Mouse (Mus musculus): ENCODE data around the gene Med11. TPM values are rescaled to one million over a fixed set of nuclear protein-coding genes. Genes with fewer than 3 reads are reported as not detected.

Med11 gene
- polyA plus RNA-seq, 1 experiment, result 1.1 TPM

GRCm38 (mm10) chr11:70441882-70442281, 9.8 kb upstream of the Med11 start:
- H3K4me3 ChIP-seq (replicated peaks), result no peak overlapping the region
- H3K4me1 ChIP-seq (ENCODE audit: control insufficient read depth), result peaks cover 1% of the 10 kb centered on the region
- TF ChIP-seq GATA1 (IDR thresholded peaks at IDR 0.05; ENCODE audit: low read length) (no peak), TAL1 (IDR thresholded peaks at IDR 0.05; ENCODE audit: low read length) (no peak)
- no peaks in the 10 kb centered on the region for H3K27me3 ChIP-seq (ENCODE audit: control insufficient read depth)
- H3K36me3 ChIP-seq (ENCODE audit: control insufficient read depth), result peaks cover 38% of the 10 kb centered on the region
- H3K9me3 ChIP-seq (ENCODE audit: control insufficient read depth, low read length), result no peaks in the 10 kb centered on the region

GRCm38 (mm10) chr11:70443964-70444363, 7.8 kb upstream of the Med11 start:
- Histone ChIP-seq H3K27me3 (ENCODE audit: control insufficient read depth) (no peaks in the 10 kb centered on the region), H3K9me3 (ENCODE audit: control insufficient read depth, low read length) (no peaks in the 10 kb centered on the region), H3K4me1 (ENCODE audit: control insufficient read depth) (no peaks in the 10 kb centered on the region), H3K4me3 (replicated peaks) (no peak overlapping the region), H3K36me3 (ENCODE audit: control insufficient read depth) (peaks cover 23% of the 10 kb centered on the region)
- TF ChIP-seq GATA1 (IDR thresholded peaks at IDR 0.05; ENCODE audit: low read length), result no peak
- no peak for TF ChIP-seq TAL1 (IDR thresholded peaks at IDR 0.05; ENCODE audit: low read length)

GRCm38 (mm10) chr11:70444667-70445066, 7.1 kb upstream of the Med11 start:
- TF ChIP-seq GATA1 (IDR thresholded peaks at IDR 0.05; ENCODE audit: low read length), result no peak
- no peak for TF ChIP-seq TAL1 (IDR thresholded peaks at IDR 0.05; ENCODE audit: low read length)
- peaks cover 16% of the 10 kb centered on the region for H3K36me3 ChIP-seq (ENCODE audit: control insufficient read depth)
- H3K9me3 ChIP-seq (ENCODE audit: control insufficient read depth, low read length), result no peaks in the 10 kb centered on the region
- no peaks in the 10 kb centered on the region for H3K27me3 ChIP-seq (ENCODE audit: control insufficient read depth)
- H3K4me3 ChIP-seq (replicated peaks), result no peak overlapping the region
- no peaks in the 10 kb centered on the region for H3K4me1 ChIP-seq (ENCODE audit: control insufficient read depth)

DNA sequence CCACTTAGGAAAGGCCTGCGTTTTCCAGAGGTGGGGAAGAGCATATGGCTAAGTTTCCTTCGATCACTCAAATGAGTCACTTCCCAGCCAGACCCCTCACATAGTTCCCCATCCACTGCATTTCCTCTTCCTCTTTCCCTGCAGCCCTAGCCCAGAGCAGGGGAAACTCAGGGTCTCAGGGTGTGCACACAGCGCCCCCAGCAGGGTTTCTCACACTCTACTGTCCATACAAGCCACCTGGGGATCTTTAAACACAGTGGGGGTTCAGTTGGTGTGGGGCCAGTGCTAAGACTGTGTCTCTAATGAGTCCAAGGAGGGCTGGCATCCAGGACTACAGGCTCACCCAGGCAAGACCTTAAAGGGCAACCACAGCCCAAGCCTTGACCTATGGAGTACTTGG, 5.0 kb upstream of the Med11 start:
- Histone ChIP-seq H3K4me1 (ENCODE audit: control insufficient read depth) (peaks cover 12% of the 10 kb centered on the region), H3K36me3 (ENCODE audit: control insufficient read depth) (peaks cover 2% of the 10 kb centered on the region; the same call in 1 of the 2 replicates), H3K9me3 (ENCODE audit: control insufficient read depth, low read length) (no peaks in the 10 kb centered on the region), H3K4me3 (replicated peaks) (no peak overlapping the region), H3K27me3 (ENCODE audit: control insufficient read depth) (no peaks in the 10 kb centered on the region)
- TF ChIP-seq GATA1 (IDR thresholded peaks at IDR 0.05; ENCODE audit: low read length) (no peak), TAL1 (IDR thresholded peaks at IDR 0.05; ENCODE audit: low read length) (no peak)

DNA sequence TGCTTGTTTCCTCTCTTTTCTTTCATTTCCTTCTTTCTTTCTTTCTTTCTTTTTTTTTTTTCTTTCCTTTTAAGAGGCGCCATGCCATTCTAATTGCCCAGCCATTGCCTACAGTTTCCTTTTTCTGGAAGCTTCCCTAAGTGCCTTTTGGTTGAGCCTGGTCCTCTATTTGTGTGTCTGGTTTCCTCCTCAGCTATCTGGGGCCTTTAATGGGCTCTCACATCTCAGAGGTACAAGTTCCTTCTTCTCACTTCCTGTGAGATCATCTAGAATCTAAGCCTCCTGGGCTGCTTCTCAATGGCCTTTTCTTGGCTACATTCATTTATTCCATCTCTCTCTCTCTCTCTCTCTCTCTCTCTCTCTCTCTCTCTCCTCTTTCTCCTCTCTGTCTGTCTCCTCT, 4.3 kb upstream of the Med11 start:
- no peaks in the 10 kb centered on the region for H3K36me3 ChIP-seq (ENCODE audit: control insufficient read depth)
- no peak overlapping the region for H3K4me3 ChIP-seq (replicated peaks)
- H3K9me3 ChIP-seq (ENCODE audit: control insufficient read depth, low read length), result no peaks in the 10 kb centered on the region
- H3K27me3 ChIP-seq (ENCODE audit: control insufficient read depth), result no peaks in the 10 kb centered on the region
- peaks cover 18% of the 10 kb centered on the region for H3K4me1 ChIP-seq (ENCODE audit: control insufficient read depth)
- TF ChIP-seq TAL1 (IDR thresholded peaks at IDR 0.05; ENCODE audit: low read length) (no peak), GATA1 (IDR thresholded peaks at IDR 0.05; ENCODE audit: low read length) (no peak)

- peaks cover 10% of the 10 kb centered on the region for H3K36me3 ChIP-seq (ENCODE audit: control insufficient read depth)
- H3K4me3 ChIP-seq (replicated peaks), result no peak overlapping the region
- H3K9me3 ChIP-seq (ENCODE audit: control insufficient read depth, low read length), result no peaks in the 10 kb centered on the region
- no peaks in the 10 kb centered on the region for H3K27me3 ChIP-seq (ENCODE audit: control insufficient read depth)
- TF ChIP-seq TAL1 (IDR thresholded peaks at IDR 0.05; ENCODE audit: low read length), result no peak
- no peak for TF ChIP-seq GATA1 (IDR thresholded peaks at IDR 0.05; ENCODE audit: low read length)
- H3K4me1 ChIP-seq (ENCODE audit: control insufficient read depth), result peaks cover 29% of the 10 kb centered on the region
Observed at GRCm38 (mm10) chr11:70450926-70451325, 793 bp upstream of the Med11 start.

DNA sequence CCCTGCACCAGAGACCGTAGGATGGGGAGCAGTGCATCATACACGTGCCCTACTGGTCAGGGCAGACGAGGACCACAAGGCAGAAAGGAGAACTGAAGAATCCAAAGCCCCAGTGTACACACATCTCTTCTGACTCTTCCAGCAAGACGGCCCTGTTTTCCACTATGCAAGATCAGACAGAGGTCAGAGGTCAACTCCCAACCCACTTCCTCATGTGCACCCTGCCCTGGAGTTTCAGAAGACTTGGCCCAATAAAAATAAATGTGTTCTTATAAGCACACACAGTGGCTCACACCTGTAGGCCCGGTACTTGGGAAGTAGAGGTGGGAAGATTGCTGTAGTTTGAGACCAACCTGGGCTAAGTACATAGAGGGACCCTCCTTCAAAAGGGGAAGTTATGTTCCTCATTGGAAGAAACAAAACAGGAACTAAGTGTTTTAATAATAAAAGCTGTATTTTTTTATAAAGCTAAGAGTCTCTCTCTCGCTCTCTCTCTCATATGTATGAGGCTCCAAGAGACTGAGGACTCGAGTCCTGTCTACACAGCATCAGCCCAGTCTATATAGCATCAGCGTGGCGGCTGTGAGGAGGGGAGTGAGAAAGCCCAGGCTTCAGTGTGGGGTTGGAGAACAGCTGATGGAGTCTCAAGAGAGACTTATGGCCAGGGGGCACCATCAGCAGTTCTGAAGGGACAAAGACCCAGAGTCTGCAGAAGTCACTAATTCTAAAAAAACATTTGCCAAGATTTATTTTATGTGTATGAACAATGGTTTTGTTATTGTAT, 1.7 kb downstream of the Med11 start:
- no peak for TF ChIP-seq GATA1 (IDR thresholded peaks at IDR 0.05; ENCODE audit: low read length)
- peaks cover 10% of the 10 kb centered on the region for H3K36me3 ChIP-seq (ENCODE audit: control insufficient read depth)
- peaks cover 29% of the 10 kb centered on the region for H3K4me1 ChIP-seq (ENCODE audit: control insufficient read depth)
- no peak overlapping the region for H3K4me3 ChIP-seq (replicated peaks)
- peaks cover 7% of the 10 kb centered on the region for H3K27me3 ChIP-seq (ENCODE audit: control insufficient read depth)
- H3K9me3 ChIP-seq (ENCODE audit: control insufficient read depth, low read length), result peaks cover under 1% of the 10 kb centered on the region; the same call in 1 of the 2 replicates

GRCm38 (mm10) chr11:70458688-70459600, 7.2 kb downstream of the Med11 start, which contains the start of gene Zmynd15:
TSS of gene Zmynd15 (plus strand) at chr11:70459433.
- H3K4me3 ChIP-seq (replicated peaks), result peak within 1 kb of the TSS; percentile 42

More at GRCm38 (mm10) chr11:70458688-70459600, 7.2 kb downstream of the Med11 start, which contains the start of gene Zmynd15:
- TF ChIP-seq TAL1 (IDR thresholded peaks at IDR 0.05; ENCODE audit: low read length) (no peak), GATA1 (IDR thresholded peaks at IDR 0.05; ENCODE audit: low read length) (no peak)
- Histone ChIP-seq H3K4me1 (ENCODE audit: control insufficient read depth) (peaks cover 3% of the 10 kb centered on the region; the same call in 1 of the 2 replicates), H3K9me3 (ENCODE audit: control insufficient read depth, low read length) (peaks cover 10% of the 10 kb centered on the region; the same call in 1 of the 2 replicates), H3K27me3 (ENCODE audit: control insufficient read depth) (peaks cover 50% of the 10 kb centered on the region), H3K36me3 (ENCODE audit: control insufficient read depth) (peaks cover 4% of the 10 kb centered on the region)
